Mouse (Mus musculus): ENCODE measurements at regions not wholly inside any gene's neighbourhood (a gene's known extent, or its start where the extent isn't known, plus 50 kb on each side); places are given as distances from the start of the nearest gene placed in this dataset.

GRCm38 (mm10) chr4:8309241-8309987 lies 70.6 kb upstream of the Car8 start:
- peak; percentile 15; the same call in 1 of the 2 replicates for TF ChIP-seq GATA4 (IDR thresholded peaks at IDR 0.05; ENCODE audit: insufficient replicate concordance, low read length)

GRCm38 (mm10) chr4:8292563-8292962 lies 53.7 kb upstream of the Car8 start:
- no peak for TF ChIP-seq GATA4 (IDR thresholded peaks at IDR 0.05; ENCODE audit: insufficient replicate concordance, low read length)

GRCm38 (mm10) chr4:8291528-8292492 lies 53.0 kb upstream of the Car8 start:
- TF ChIP-seq GATA4 (IDR thresholded peaks at IDR 0.05; ENCODE audit: insufficient replicate concordance, low read length): no peak

- no peak for TF ChIP-seq GATA4 (IDR thresholded peaks at IDR 0.05; ENCODE audit: insufficient replicate concordance, low read length)
Measured at GRCm38 (mm10) chr4:8289901-8290300, 51.1 kb upstream of the Car8 start.

All from liver, adult (tissue).